Mouse (Mus musculus) ZHBTc4 (cell line): ENCODE measurements around the gene March6.

Experiments used
- DNase-seq: peaks from one replicate; pipeline ENCODE4 v3.0.0-alpha.2; 2011; ENCODE audit warnings: low read depth, low spot score

The March6 gene

DNA sequence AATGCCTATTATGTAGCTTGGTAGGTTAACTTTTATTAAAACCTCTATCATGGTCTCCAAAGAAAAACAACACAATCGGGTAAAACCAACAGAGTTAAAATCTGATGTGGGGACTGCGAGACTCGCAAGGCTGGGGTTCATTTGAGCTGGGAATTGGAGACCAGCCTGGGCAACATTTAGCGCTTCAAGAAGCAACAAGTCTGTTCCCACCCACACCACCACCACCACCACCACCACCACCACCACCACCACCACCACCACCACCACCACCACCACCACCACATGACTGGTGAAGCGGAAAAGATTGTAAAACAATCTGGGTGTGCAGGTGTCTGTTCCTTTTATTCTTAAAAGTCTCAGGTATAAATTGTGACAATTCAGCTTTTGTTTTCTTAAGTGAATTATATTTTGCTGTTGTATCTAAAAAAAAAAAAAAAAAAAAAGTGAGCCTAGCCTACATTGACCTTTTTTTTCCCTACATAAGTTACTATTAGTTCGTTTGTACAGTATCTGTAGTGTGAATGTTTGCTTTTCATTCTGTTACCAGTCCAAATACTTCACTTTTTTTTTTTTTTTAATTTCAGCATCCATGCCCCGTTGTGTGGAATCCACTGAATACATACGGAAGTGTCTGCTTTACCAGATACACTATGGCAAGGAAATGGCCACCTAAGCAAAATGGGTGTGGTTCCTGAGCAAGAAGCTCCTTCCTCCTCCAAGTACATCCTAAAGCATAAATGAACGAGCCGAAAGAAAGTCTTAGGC is 76.6 kb downstream of the March6 start:
- no peak for DNase-seq

DNA sequence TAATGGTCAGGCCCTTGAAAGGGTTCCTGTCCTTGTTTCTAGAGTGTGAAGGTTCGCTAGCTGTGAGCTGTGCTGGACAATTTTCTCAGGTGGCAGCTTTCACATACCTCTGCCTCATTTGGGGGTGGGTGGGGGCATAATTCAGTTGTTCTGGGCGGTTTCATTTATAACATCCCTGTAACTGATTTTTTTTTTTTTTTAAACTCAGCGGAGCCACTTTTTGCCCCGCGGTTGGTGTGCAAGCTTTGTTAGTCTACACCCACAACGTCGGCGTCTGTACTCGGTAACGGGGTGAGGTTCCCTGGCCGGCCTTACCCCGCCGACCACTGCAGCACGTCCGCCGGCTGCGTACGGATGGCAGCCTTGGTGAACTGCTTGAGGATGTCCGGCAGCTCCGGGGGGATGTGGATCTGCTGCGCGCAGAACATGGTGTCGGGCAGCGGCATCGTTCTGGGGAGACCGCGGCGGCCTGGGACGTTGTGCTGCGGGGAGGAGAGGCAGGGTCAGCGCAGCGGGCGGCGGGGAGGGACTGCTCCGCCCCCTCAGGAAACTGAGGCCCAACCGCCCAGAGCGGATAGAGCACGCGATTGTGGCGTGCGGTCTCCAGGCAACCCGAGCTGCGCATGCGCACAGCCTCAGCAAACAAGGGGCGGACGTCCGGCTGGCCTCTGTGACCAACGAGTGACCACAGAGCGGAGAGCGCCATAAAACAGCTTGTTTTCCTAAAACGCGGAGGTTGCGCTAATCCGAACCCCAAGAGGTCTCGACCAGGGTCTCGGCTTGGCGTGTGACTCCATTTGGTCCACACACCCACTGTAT is 77.5 kb downstream of the March6 start, which contains the start of gene Ropn1l:
Gene Ropn1l (minus strand): TSS at position 640 of the 819 bp plus-strand sequence.
- peak; percentile 85 for DNase-seq

DNA sequence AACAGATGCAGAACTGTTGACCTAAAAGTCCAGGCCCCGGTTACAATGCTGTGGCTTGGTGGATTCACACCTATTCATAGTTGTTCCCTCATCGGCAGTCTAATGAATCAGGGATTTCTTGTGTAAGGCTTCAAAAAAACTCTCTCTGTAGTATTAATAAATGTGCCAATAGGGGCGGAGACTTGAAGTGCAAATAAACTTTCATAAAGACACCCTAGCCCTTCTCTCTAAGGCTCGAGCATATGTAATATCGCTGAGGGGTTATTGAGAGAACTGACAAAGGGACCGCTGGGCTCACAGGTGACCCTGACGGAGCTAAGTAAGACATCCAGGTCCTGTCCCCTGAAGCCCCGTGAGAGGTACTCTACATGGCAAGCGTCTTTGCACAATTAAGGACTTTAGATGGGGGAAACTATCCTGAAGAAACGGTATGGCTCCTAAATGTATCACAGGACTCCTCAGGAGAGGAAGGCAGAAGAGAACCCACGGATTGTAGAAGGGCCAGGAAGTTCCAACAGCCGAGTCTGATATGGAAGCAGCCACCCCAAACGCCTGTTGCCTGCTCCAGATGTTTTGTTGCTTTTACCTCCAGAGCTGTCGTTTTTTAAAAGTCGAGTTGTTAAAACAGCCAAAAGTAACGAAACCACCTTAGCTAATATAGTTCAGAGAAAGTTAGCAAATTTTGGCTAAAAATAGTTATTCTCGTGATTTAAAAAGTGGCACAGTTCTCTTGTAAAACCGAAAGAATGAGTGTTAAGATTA is 78.3 kb downstream of the March6 start:
- no peak for DNase-seq

DNA sequence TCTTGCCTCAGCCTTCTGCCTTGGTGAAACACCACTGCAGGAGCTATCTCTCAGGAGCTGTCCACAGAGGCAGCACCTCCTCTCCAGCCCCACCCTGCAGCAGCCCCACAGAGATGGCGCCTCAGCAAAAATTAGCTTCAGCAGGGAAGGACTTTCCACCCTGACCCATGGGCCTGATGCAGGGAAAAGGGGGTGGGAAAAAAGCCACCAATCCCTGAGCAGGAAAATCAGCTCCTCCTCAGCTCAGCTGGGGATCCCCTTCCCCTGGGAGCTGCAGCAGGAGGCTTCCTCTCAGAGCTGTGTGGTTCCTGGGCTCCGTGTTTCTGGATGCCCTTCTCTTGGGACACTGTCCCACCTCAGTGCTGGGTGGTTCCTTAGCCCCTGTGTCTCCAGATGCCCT is 81.1 kb downstream of the March6 start:
- DNase-seq, result peak; percentile 33

DNA sequence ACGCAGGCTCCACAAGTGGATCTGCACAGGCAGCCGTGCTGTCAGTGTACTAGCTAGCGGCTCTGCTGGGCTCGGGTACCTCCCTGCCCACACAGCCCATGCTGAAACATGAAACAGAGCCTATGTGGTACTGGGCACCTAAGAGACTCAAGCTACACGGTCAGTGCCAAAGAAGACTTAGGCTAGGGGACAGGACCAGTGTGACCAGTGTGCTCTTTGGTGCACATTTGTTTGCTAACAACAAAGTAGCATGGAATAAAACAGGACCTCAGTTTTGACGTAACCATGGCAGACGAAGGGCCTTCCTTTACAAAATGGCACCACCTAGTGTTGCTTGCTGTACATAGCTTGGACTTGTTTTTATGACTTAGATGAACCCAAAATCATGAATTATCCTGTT is 83.7 kb downstream of the March6 start:
- DNase-seq, result peak; percentile 66

DNA sequence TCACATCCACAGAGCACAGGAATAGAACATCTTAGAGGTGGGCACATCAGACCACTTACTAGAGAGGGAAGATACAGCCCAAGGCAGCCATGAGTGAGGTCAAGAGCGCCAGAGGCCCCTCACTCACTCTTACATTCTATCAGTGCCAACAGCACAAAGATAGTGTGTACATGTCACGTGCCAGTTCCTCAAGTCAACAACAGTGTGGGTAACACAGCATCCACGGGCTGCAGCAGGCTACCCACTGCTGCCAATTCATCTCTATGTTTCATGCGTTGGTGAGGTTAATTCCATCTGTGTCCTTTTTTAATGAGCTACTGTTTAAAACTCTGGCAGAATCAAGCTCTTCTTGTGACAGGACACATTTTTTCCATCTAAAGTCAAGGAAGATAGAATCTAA is 88.2 kb downstream of the March6 start:
- DNase-seq, result no peak

DNA sequence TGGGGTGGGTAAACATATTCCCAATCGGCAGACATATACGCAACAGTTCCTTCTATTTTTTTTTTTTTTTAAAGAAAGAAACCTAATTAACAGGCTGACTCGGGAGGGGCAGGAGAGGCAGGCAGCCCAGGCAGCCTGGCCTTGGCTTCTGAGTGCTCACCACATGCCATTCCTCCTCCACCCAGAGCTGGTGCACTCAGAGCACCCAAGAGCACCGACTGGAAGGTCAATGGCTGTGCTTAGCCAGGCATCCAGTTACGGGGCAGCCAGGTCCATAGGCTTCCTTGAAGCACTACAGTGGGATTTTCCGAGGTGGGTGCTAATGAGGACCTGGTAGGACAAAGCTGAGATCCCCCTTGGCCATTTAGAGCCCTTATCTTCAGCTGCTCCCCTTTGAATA is 88.9 kb downstream of the March6 start:
- DNase-seq, result peak; percentile 51

DNA sequence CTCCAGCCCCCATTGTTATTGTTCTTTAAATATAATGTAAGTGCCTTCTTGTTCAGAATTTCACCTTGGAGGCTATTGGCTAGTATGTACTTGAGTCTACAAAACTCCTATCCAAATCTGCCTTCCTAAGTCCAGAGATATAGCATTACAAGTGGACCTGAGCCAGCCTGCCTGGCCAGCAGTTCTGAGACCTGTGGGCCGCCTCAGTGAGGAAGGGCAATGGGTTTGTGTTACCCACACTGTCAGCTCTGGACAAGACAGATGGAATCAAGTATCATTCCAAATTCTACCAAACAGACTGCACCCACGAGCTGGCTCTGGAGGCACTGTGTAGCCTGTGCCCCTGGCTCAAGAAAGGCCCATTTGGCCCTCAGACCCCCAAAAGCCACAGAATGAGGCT is 94.0 kb downstream of the March6 start:
- DNase-seq, result no peak

DNA sequence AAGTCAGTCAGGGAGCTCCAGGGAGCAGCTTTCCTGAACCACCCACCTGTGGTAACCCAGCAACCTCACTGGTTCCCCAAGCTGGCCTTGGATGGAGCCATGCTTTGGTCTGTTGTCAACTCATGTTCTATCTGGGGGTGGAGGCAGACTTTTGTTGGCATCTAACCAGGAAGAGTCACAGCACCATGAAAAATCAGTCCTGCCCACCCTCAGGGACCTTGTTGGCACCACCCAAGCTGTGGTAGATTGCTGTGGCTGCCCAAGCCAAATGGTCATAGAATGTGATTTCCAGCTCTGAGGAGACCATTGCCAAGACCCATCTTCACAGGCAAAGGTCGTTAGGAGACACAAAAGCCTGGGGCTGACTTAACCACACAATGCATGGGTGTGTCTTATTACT is 94.8 kb downstream of the March6 start:
- no peak for DNase-seq

DNA sequence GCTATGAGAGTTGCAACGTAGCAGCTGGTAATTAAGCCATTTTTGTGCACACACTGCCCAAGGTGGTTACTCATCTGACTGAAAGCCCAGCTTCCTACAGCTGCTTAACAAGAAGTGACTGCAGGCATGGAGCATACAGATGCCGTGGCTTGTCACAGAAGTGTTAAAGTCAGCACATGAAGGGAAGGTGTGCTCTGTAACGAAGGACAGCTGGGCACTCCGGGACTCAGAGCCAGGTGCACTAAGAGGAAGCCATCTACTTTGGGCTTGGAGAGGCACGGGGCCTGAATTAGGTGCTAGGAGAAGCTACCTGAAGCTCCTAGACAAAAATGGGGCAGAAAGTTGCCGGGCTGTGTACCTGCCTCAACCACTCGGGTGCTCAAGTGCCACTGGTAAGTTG is 97.1 kb downstream of the March6 start:
- no peak for DNase-seq

DNA sequence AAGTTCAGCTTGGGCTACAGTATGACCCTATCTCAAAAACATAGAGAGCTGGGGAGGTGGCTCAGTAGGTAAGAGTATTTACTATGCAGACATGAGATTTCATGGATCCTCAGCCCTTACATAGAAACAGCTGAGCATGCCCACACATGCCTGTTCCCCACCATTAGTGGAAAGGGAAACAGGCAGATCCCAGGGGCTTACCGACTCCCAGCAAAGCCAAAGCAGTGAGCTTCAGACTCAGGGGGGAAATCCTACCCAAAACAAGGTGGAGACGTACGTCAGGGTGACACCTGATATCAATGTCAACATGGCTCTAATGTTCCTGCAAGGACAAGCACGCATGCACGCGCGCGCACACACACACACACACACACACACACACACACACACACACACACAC is 99.0 kb downstream of the March6 start:
- DNase-seq, result no peak

DNA sequence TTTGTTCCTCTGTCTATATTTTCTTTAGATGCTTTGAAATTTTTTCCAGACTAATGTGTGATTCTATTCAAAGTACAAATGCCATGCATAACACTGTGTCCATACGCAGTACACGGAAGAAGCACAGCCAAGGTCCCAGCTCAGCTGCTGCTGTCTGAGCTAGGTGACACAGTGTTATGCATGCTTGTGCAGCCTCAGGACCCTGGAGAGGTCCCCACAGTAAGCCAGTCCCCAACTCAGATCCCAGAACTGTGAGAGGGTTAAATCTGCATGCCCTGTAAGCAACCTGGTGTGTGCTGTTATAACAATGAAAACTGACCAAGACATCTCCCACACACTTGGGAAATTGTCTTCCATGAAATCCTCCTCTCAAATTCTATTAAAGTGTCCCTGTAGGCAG is 100.8 kb downstream of the March6 start:
- no peak for DNase-seq

DNA sequence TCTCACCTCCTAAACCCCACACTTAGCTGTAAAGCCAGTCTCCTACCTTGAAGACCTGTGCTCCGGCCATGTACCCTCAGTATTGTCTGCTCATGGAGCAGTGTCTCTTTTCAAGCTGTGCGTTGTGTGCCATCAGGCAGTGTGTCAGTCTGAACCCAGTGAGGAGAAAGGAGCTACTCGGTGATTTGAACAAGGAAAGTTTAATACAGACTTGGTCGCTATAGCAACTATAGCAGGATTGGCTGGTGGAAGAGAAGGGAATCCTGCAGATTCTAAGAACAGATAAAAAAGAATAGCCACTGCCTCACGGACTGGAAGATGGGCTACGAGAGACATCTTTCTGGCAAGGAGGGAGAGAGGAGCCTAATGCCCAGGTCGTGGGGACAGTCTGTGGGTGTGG is 101.4 kb downstream of the March6 start:
- DNase-seq, result no peak

DNA sequence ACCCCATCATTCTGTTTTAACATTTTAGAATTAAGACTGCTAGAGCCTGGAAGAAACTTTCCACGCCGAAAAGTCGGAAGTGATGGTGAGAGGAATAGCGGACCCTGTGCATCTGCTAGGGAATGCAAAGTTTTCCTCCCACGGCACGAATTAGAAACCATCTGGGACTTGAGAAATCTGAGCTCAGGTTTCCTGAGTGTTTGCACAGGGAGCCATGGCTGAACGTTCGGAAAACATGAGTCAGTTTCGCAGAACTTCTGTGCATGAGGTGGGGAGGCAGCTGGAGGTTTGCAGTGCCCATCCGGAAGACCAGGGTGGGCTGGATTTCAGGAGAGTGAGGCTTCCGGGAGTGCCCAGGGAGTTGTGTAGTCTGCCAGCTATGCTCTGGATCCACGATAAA is 102.3 kb downstream of the March6 start:
- DNase-seq, result no peak

DNA sequence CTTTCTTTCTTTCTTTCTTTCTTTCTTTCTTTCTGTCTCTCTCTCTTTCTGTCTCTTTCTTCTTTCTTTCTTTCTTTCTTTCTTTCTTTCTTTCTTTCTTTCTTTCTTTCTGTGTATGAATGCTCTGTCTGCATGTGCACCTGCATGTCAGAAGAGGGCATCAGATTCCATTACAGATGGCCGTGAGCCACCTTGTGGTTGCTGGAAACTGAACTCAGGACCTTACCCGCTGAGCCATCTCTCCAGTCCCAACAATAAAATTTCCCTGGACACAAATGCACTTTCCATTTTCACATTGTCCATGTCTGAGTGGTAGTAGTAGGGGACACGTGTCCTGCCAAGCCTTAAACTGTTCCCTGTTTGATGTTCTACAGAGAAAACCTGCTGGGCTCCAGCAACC is 103.5 kb downstream of the March6 start:
- no peak for DNase-seq

DNA sequence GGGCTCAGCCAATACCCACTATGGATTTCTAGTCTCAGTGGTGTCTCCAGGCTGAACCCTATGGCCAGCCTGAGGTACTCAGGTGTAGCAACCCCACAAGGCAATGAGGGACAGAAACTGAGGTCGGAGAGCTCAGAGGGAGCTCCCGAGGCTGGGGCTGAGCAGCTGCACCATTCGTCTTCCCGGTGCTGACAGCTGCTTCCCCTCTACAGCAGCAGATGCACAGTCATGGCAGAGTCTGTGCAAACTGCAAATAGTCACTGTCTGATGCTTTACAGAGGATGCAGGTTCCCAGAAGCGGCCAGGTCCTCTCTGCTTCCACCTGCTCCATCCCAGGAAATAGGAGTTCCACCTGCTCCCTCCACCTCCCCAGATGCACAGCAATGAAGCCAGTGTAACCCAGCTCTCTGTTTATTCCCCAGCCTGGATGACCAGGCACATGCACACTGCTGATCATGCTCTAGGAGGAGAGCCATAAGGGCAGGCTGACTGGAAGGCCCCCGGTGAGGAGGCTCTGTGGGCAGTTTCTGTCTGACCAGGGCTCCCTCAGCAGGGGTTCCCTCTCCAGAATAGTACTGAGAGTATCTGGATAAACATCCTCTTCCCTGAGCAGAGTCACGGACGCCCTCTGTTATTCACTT is 104.7 kb downstream of the March6 start:
- DNase-seq, result no peak

DNA sequence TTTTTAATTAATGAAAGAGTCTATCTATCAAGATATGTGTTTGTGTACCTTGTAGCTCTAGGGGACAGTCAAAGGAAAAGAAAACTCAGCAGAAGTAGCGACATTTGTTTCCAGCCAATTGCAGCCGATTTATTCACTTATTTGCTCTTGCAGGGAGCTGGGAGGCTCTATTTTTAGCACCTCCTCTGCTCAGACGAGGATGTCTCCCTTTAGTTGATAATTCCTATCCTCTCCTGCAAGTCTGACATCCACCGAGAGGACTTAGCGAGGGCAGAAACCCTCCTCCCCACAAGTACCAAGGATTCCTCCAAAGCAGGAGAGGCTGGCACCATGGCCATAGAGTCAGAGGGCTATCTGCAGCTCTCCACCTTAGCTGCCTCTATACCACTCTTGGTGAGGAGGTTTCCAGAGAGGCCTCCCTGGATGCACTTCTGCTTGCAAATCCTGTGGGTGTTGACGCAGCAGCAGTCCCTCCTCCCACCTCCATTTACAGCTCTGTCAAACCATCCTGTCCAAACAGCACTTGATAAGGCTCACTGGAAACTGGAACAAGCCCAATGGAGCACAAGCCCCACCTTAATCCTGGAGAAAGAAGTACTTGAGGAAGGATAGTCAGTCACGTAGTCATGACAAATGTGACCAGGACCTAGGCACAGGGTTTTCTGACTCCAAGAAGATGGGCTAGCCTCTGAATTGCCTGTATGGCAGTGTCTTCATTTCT is 108.0 kb downstream of the March6 start:
- no peak for DNase-seq

DNA sequence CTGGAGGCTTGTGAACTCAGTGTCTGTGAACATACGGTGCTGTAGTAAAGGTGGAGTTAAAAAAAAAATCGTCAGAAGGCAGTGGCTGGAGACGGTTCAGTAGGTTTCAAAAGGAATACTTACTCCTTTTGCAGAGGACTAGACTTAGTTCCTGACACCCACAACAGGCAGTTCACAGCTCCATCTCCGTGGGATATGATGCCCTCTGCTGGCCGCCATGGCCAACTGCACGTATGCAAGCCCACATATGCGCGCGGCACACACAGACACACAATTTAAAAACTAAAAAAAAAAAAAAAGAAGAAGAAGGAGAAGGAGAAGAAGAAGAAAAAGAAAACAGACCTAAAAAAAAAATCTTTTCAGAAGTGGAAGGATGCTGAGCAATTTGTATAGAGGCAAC is 111.8 kb downstream of the March6 start:
- DNase-seq, result peak; percentile 88

DNA sequence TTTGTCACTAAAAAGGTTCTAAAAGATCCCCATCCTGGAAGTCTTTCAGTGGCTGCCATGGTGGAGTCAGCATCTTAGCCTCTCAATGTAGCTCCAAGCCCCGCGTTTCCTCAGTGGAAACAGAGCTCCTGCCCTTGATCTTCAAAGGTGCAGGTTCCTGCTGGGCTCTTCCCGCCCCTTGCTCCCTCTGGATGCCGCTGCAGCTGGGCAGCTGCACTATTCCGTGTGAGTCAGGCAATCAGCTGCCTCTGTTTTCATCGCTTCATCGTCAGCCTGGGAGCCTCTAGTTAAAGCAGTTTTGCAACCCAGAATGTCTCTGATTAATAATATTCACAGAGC is 112.2 kb downstream of the March6 start:
- peak; percentile 38 for DNase-seq

DNA sequence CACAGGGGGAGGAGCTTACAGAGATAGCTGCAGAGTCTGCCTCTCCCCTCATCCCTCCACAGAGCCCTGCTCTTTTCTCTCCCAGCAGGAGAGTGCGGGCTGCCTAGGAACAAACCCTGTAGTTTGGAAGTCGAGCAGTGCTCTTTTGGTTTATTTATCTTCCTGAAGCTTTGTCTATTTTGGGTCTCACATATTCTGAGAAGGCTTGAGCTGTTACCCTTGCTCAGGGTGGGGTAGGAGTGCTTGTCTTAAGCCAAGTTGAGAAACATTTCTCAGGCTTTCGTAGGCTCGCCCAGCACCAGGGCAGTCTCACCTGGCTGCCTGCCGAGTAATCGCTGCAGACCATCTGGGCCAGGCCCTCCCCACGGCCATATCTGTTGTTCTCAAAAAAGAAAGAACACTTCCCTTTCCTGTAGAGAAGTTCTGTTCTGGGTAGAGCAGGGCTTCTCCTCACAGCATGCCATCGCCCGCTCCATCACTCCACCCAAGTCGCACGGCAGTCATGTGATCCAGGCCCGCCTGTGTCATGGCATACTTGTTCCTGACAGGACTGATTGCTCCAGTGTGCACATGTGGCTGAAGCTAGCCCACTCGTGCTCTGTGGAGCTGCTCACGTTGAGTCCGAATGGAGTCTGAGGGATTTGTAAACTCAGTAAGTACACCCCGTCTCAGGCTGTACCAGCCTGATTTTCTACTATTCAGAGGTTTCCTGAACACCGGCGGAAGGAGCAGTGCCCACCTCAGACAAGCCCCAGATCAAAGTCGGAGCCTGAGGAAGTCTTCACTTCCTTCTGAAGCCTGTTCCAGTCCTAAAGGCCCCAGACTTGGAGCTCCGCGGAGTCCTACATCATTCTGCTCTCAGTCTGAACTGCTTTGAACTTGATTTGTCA is 112.8 kb downstream of the March6 start:
- DNase-seq, result peak; percentile 74
